Mouse (Mus musculus): ENCODE results near the gene Sarnp.

The Sarnp gene

DNA sequence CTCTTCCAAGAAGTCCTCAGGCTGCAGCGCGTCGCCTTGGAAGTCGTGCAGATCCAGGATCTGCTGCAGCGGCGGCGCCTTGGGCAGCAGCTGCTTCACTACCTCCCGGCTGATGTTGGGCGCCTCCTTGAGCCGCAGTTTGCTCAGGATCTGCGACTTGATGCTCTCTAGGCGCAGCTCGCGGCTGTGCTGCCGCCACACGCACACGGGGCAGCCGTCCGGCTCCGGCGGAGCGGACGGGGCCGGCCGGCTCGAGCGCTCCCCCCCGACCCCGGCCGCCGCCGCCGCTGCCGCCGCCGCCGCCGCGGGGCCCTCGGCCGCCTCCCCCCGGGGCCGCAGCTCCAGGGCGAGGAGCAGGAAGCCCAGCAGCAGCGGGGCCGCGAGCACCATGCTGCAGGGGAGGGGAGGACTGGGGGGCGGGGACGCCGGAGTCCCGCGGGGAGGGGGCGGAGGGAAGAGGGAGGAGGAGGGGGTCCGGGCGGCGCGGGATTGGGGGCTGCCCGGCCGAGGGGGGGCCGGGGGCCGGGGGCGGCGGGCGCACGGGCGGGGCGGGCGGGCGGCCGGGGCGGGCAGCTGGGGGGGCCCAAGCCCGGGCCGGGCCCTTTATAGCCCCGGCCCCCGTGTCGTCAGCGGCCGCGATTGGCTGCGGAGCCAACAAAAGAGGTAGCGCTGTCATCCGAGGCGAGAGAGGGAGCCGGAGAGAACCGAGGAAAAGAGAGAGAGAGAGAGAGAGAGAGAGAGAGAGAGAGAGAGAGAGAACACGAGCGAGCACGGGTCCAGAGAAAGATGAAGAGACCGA is 74.4 kb downstream of the Sarnp start, which contains the start of gene Gdf11:
TSS of gene Gdf11 (minus strand) at position 423 of the 799 bp plus-strand sequence.
- DNase-seq (ENCODE audit: extremely low spot score): peak; percentile 83

DNA sequence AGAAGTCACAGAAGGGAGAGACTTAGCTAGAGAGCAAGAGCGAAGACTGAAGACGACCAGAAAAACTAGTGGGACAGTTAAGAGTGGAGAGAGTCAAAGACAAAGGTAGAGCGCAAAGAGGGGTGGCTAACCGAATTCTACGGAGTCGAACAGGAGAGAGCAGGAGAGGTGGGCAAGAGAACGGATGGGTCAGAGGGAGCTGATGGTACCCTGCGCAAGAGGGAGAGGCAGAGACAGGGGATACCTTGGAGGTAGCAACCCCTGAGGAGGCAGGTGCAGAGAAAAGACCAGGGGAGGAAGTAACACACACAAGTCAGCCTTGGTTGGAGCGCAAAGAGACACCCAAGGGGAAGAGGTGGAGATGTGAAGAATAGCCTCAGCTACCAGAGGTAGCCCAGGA is 75.1 kb downstream of the Sarnp start:
- DNase-seq (ENCODE audit: extremely low spot score): no peak

- DNase-seq (ENCODE audit: extremely low spot score): peak; percentile 85
Observed at GRCm38 (mm10) chr10:128895437-128895836, 78.3 kb downstream of the Sarnp start.

- DNase-seq (ENCODE audit: extremely low spot score): no peak
Observed at GRCm38 (mm10) chr10:128895952-128896693, 79.0 kb downstream of the Sarnp start.

GRCm38 (mm10) chr10:128896807-128897206 is 79.7 kb downstream of the Sarnp start:
- no peak for DNase-seq (ENCODE audit: extremely low spot score)

GRCm38 (mm10) chr10:128897501-128897900 is 80.4 kb downstream of the Sarnp start:
- DNase-seq (ENCODE audit: extremely low spot score): no peak

DNA sequence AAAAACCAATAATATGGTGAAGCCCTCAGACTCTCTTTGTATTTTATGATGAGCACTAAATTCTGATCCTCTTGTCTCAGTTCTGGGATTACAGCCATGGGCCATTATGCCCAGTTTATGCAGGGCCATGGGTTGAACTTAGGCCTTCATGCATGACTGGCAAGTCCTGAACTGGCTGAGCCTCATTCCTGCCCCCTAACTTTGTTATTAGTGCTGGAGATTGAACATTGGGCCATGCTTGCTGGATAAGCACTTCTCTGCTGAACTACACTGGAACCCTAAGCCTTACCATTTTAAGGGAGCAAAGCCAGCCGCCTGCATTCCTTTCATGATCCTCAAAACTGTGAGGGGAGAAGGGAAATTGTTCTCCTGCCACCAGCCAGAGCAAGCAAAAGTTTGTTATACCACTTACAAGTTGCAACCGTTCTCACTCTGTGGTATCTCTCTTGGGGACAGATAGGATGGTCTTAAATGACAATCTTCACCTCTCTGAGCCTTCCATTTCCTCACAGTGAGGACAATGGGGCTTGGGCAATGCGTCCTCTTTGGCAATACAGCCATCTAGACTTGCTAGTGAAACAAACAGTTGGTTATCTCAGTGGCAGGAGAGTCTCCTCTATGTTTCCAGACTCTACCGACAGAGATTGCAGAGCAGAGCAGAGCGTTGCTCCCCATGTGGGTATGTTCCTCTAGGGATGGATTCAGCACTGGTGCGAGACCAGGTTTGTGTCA is 82.8 kb downstream of the Sarnp start:
- no peak for DNase-seq (ENCODE audit: extremely low spot score)

DNA sequence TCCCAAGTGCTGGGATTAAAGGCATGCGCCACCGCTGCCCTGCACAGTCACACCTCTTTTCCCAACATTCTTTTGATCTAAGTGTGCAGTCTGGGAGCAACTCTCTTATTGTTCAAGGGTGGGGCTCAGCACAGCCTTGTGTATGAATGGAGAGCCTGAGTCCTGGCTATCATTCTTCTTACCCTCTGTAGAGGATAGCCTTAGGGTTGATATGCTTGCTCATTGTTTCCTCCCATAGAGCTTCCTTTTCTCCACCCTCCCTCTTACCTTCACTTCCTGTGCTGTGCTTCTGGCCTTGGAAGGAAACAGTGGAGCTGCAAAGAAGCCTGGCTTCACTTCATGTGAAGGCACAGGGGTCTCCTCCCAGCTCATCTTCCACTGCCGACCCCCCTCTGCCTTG is 83.6 kb downstream of the Sarnp start, which contains the start of gene Cd63:
TSS of gene Cd63 (plus strand) at position 292 of the 400 bp plus-strand sequence.
- no peak for DNase-seq (ENCODE audit: extremely low spot score)

- no peak for DNase-seq (ENCODE audit: extremely low spot score)
Observed at GRCm38 (mm10) chr10:128901409-128901808, 84.3 kb downstream of the Sarnp start.

GRCm38 (mm10) chr10:128902409-128902988 is 85.4 kb downstream of the Sarnp start:
- DNase-seq (ENCODE audit: extremely low spot score): no peak

DNA sequence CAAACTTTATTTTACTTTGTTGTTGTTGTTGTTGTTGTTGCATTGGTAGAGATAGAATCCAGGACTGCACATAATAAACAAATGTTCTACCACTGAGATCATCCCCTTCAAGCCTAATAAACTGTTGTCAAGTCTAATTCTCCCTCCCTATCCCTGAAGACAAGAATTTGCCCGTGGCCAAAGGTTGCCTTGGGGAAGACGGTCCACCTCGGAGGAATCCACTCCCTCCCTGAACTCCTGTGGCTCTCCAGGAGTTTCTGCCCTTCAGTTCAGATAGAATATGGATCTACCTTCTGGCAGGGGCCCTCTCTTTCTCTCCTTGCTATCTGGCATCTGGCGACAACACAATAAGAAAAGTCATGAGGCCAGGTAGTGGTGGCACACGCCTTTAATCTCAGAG is 87.7 kb downstream of the Sarnp start:
- no peak for DNase-seq (ENCODE audit: extremely low spot score)

- no peak for DNase-seq (ENCODE audit: extremely low spot score)
Observed at GRCm38 (mm10) chr10:128908778-128909448, 91.8 kb downstream of the Sarnp start.

GRCm38 (mm10) chr10:128909567-128910028 is 92.5 kb downstream of the Sarnp start:
- DNase-seq (ENCODE audit: extremely low spot score): peak; percentile 88

GRCm38 (mm10) chr10:128910066-128910841 is 93.1 kb downstream of the Sarnp start:
- peak; percentile 59 for DNase-seq (ENCODE audit: extremely low spot score)

- DNase-seq (ENCODE audit: extremely low spot score): no peak
Observed at GRCm38 (mm10) chr10:128911430-128911829, 94.3 kb downstream of the Sarnp start.

- no peak for DNase-seq (ENCODE audit: extremely low spot score)
Observed at GRCm38 (mm10) chr10:128912268-128912667, 95.1 kb downstream of the Sarnp start.

DNA sequence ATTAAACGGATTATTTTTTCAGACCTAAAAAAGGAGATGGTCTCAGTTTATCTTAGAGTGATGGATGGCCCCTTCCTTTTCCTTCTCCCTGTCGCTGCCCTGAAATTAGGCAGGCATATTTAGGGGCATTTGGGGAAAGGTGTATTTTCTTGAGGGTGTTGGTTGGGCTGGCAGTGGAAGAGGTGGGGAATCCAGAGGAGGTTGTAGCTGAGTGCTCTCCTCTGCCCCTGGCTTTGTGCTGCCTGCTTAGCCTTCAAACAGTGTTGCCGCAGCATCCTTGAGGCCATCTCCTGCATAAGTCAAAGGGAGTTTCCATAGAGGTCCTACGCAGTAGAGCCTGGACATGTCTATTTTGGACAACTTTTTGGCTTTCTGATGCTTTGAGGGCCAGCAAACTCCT is 95.7 kb downstream of the Sarnp start:
- no peak for DNase-seq (ENCODE audit: extremely low spot score)

DNA sequence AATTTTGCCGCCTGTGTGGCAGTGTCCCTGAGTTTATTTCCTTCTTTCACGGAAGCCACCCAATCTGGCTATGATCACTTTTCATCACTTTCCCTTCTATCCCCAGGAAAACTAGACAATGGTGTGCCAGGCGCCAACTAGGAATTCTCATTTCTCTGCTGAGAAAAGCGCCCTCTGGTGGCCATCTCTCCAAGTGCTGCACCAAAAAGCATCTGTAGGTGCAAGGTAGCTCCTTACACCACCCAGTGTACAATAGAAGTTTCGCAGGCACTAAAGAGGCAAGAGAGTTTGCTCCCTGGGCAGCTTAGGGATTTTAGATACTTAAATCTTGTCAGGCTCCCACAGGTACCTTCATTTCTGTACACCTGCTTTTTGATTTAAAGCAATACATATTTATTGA is 96.1 kb downstream of the Sarnp start:
- DNase-seq (ENCODE audit: extremely low spot score): peak; percentile 87

GRCm38 (mm10) chr10:128913696-128914095 is 96.6 kb downstream of the Sarnp start:
- no peak for DNase-seq (ENCODE audit: extremely low spot score)

- DNase-seq (ENCODE audit: extremely low spot score): no peak
Observed at GRCm38 (mm10) chr10:128915550-128915949, 98.4 kb downstream of the Sarnp start.
